Mouse (Mus musculus): ENCODE data around the gene Slc39a3. TPM values are rescaled to one million over a fixed set of nuclear protein-coding genes. Genes with fewer than 3 reads are reported as not detected.
"Not testable (repeated sequence)": the region's sequence is repeated elsewhere in the genome, so short reads cannot be mapped to it uniquely, and the experiment has no call there.

The Slc39a3 gene
- total RNA-seq, 2 experiments from 2014 or later, result 14.0 to 14.3 TPM

DNA sequence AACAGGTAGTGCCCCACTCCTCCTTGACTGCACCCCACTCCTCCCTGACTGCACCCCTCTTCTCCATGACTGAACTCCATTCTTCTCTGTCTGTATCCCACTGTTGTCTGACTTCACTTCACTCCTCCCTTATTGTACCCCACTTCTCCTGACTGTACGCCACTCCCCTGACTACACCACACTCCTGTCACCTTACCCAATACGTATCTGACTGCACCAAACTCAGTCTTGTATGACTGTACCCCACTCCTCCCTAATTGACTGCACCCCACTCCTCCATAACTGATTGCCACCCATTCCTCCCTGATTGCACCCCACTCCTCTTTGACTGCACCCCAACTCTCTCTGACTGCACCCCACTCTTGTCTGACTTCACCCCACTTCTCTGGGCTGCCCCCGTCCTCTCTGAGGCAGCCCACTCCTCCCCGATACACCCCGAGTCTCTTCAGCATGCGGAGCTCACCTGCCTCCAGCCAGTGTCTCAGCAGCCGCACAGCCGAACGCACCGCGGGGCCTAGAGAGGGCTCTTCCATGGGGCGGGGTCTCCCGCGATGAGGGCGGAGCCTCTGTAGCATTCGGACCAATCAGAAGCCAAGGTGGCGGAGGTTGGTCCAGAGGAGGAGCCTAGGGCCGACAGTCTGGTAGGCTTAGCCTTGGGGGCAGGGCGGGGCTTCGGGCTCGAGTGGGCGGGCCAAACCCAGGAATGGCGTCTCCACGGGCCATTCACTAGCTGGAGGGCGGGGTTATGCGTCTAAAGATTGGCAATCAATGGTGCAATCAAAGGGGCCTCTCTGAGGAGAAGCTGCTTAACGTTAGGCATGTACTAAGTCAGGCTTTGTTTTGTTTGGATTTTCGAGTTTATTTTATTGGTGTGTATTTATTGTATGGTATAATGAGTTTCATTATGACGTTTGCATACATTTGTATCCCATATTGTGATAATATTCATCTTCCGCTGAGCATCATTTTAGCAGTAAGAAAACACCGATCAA is 22.5 kb downstream of the Slc39a3 start, which contains the start of gene Gng7:
Gene Gng7 (minus strand): TSS at position 553 of the 992 bp plus-strand sequence.
- intact Hi-C loops (cut with DNase I), result loop anchor here (5.0 kb wide), 1 partner anchor 163 kb away; the partner anchor contains the start of gene Eef2
- DNase-seq (ENCODE audit: low spot score), result peak; percentile 75

DNA sequence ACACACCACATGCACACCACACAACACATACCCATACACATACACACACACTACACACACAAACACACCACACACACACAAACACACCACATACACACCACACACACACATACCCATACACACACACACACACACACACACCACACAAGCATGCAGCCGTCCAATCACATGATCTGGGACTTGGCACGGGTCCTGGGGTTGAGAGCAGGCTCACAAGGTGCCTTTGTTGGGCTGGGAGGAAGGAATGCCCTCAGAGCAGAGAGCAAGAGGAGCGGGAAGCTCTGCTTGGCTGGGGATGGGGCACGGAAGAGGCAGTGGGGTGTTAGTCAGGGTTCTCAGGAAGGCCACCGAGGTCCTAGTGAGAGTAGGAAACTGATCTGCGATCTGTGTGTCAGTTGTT is 26.4 kb downstream of the Slc39a3 start:
- intact Hi-C loops (cut with DNase I), result no loop called here
- DNase-seq (ENCODE audit: low spot score), result no peak

DNA sequence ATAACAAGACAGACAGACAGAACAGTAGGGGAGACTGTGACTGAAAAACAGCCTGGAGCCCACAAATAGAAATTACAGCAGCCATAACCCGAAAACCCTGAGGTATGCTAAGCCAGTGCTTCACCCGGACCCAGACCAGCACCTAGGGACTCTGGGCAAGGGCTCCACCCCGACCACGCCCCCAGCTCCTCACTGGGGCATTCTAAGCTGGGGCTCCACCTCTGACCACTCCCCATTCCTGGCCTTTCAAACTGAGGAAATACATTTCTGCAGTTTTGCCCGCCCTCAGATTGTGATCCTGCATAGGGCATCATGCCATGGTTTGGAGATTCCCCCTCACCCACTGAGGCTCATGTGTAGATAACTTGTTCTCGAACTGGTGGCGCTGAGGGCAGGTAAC is 30.0 kb downstream of the Slc39a3 start:
- no peak for DNase-seq (ENCODE audit: low spot score)
- intact Hi-C loops (cut with DNase I), result no loop called here

DNA sequence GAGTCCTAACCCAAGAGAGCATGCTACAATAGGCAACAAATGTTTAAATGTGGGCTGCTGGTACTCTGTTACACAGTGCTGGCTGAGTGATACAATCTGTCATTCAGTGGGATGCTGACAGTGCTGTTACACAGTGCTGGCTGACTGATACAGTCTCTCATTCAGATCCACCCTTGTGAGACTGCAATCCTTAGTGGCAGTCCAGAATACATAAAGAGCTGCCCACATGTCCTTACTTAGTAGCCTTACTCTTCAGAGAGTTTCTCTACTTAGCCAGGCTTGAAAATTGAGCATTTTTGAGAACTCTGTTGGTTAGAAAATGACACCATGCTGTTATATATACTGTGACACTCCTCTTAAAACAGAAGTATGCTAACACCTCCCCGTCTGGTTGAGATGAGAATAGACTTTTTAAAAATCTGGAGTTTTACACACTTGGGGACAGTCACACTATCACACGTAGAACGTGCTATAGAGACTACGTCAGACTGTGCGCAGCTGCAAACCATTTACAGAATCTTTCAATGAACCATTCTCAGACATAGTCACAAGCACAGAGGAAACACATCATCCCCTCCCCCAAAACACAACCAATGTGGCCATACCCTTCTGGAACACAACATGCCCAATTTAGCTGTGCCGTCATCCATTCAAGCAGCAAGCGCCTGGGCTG is 31.1 kb downstream of the Slc39a3 start:
- intact Hi-C loops (cut with DNase I), result no loop called here

DNA sequence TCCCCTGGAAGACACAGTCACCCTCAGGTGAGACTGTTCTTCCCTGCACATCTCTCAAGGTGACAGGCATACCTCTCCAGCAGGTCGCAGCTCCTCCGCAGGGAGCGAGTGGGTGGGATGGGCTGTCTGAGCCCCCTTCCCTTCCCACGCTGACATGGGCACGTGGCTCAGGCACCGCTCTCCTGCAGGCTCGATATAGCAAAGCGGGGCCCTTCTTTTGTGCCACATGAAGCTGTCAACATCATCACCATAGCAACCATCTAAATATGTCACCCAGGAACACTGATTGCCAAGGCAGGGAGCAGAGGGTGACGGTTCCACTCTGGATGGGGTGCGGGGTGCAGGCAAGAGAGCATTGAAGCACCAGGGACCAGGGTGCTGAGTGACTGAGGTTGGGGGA is 36.1 kb downstream of the Slc39a3 start:
- intact Hi-C loops (cut with DNase I), result no loop called here
- no peak for DNase-seq (ENCODE audit: low spot score)

More for the DNA sequence above, 31.1 kb downstream of the Slc39a3 start:
- DNase-seq (ENCODE audit: low spot score), result no peak

DNA sequence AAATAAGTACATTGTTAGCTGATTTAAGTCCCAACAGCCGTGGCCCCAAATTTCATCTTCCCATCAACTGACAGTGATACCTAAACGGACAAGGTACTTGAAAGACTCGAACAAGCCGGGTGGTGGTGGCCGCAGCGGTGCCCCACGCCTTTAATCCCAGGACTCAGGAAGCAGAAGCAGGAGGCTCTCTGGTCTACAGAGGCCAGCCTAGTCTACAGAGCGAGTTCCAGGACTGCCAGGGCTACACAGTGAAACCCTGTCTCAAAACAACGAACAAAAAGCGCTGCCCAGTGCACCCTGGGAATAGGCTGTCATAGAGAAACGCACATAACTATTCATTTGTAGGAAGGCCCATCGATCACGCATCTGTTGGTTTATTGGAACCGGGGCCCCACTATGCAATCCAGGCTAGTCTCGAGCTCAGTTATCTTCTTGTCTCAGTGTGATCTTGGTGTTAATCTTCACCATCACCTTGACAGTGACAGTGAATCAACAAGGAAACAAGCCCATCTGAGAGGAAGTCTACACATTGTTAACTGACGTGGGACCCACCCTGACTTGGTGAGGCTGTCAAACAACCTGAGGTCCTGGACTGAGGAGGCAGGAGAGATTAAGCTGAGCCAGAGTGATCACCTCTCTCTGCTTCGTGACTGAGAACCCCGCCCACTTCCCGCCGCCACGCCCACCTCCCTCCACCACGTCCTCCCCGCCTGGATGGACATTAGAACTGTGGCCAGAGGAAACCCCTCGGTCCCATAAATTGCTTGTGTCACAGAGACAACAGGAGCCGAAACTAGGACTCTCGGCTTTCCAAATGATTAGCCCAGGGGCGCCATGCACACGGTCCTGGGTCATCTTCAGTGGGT is 36.8 kb downstream of the Slc39a3 start:
- no peak for DNase-seq (ENCODE audit: low spot score)
- intact Hi-C loops (cut with DNase I), result no loop called here

DNA sequence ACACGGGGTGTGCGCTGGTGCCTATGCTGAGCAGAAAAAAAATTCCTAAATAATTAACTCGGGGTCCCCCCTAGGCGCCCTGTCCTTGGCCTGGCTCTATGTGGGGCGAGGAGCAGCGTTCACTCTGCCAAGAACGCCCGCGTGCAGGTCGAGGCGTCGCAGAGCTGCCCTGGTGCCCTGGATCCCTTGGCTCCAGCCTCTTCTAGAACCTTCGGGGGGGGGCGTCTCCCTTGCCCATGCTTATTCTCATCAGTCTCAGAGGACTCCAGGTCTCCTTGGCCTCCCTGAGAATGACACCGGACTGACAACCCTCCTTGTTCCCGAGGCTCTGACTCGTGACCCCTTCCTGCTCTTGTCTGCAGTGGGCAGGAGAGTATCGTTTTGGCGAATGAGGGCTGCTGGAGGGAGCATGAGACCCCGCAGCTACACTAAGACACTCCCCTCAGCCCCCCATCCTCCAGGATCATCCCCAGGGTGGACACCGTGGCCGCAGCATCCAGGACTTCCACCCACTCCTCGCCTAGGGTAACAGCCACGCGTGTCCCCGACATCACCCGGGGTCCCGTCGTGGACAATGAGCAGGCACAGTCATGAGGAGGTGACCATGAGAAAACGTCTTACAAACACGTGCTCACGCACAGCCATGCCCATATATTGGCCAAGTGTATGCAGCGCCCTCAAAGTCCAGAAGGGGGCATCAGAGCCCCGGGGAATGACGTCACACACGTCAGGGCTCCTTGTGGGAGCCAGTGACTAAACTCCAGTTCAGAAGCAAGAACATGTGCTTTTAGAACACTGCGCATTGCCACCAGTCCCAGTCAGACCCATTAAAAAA is 37.6 kb downstream of the Slc39a3 start:
- peak; percentile 59 for DNase-seq (ENCODE audit: low spot score)
- intact Hi-C loops (cut with DNase I), result loop anchor here (1.0 to 5.0 kb wide), 5 partner anchors 42 to 252 kb away; no protein-coding TSS in a partner anchor

DNA sequence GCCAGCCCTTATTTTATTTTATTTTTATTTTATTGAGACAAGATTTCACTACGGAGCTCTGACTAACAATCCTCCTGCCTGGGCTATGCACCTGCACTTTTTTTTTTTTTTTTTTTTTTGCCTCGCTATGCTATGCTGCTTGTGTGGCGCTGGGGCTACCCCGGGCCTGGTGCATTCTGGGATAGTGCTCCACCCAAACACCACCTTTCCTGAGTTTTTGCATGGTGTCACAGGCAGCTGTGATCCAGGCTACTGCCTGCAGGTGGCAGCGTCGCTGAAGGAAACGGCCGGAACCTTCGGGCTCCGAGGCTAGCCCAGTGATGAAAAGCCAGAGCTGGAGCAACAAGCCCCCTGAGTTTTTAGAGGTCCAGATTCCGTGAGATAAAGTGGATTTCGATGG is 38.4 kb downstream of the Slc39a3 start:
- no peak for DNase-seq (ENCODE audit: low spot score)
- intact Hi-C loops (cut with DNase I), result loop anchor here (1.0 to 5.0 kb wide), 5 partner anchors 43 to 251 kb away; no protein-coding TSS in a partner anchor

DNA sequence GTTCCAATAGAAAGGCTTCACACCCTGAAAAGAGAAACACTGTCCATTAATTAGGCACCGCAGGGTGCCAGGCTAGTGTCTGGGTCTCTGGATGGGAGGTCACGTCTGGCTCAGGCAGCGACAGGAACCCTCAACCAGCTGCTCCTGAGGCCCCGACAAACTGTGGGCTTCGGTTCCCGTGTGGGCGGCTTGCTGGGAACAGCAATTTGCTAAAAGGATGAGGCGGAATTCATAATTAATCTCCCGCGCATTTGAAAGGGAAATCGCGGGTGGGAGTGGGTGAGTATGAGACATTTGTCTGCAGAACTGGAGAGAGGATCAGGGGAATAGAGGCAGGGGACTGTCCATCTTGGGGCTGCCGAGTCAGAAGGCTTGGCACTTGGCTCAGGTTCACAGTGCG is 39.2 kb downstream of the Slc39a3 start:
- intact Hi-C loops (cut with DNase I), result loop anchor here (2.0 to 5.0 kb wide), 3 partner anchors 173 to 251 kb away; no protein-coding TSS in a partner anchor
- DNase-seq (ENCODE audit: low spot score), result no peak

DNA sequence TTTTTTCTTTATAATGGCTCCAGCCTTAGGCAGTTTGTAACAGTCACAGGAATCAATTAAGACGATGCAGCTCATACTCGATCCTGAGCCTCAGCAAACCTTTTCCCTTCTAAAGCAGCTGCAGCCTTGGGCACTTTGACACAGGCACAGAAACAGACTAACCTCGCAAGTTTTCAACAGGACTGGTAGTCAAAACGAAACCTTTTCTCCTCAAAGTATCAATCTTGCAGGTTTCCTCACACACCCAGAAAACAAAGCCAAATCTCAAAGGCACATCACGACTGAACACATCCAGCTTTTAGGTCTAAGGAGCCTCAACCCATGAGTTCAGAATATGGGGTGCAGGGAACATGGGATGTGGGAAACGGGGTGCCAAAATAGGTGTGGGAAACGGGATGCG is 39.9 kb downstream of the Slc39a3 start:
- no peak for DNase-seq (ENCODE audit: low spot score)
- intact Hi-C loops (cut with DNase I), result loop anchor here (5.0 kb wide), 2 partner anchors 180 to 250 kb away; no protein-coding TSS in a partner anchor

DNA sequence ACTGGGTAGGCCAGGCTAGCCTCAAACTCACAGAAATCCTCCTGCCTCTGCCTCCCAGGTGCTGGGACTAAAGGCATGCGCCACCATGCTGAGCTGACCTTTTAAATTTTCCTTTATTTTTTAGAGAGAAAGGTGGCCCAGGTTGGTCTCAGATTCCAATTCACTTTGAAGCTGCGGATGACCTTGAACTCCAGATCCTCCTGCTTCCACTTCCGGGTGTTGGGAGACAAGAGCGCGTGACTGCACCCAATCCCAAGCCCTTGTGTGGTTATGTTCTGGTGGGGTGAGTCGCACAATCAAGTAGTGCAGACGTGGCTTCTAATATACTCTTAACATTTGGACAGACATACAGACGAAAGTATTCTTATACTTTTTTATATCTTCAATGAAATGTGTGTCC is 40.7 kb downstream of the Slc39a3 start:
- intact Hi-C loops (cut with DNase I), result loop anchor here (5.0 kb wide), 2 partner anchors 179 to 249 kb away; no protein-coding TSS in a partner anchor
- no peak for DNase-seq (ENCODE audit: low spot score)

DNA sequence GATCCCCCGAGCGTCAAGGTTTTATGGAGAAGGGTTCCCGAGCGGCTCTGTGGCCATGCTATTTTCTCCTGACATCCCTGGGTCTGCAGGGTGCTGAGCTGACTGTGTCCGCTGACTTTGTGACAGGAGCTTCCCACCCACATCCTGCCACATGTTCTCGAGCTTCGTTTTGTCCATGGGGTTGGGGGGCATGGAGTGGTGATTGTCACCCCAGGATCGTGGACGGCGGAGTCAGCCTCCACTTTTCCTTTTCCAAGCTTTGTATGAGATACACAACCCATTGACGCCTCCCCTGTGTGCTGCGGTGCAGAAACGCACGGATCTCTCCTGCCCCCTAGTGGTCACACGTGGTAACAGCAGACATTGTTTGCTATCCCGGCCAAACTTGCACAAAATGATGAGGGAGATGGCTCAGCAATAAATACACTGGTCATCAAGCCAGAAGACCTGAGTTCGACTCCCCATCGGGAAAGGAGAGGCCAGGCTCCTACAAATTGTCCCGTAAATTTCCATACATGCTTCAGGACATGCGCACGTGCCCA is 42.1 kb downstream of the Slc39a3 start:
- DNase-seq (ENCODE audit: low spot score), result peak; percentile 48
- intact Hi-C loops (cut with DNase I), result loop anchor here (2.0 to 5.0 kb wide), 5 partner anchors 36 to 248 kb away; no protein-coding TSS in a partner anchor

DNA sequence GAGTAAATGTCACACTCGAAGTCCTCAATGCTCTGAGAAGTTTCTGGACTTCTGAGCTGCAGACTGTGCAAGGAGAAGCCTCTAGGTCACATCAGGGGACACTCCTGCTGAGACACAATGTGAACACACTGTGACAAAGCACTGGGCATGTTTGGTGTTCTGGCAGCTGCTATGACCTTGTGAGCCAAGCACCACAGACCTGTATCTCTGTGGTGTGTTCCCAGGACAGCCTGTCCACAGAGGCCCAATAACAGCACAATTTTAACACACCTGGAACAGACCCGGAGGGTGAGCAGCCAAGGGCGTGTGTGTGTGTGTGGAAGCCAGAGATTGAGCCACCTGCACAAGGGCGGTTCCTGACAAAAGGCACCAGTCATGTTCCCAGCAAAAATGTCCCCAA is 42.6 kb downstream of the Slc39a3 start:
- DNase-seq (ENCODE audit: low spot score), result no peak
- intact Hi-C loops (cut with DNase I), result loop anchor here (2.0 to 5.0 kb wide), 5 partner anchors 36 to 247 kb away; no protein-coding TSS in a partner anchor

DNA sequence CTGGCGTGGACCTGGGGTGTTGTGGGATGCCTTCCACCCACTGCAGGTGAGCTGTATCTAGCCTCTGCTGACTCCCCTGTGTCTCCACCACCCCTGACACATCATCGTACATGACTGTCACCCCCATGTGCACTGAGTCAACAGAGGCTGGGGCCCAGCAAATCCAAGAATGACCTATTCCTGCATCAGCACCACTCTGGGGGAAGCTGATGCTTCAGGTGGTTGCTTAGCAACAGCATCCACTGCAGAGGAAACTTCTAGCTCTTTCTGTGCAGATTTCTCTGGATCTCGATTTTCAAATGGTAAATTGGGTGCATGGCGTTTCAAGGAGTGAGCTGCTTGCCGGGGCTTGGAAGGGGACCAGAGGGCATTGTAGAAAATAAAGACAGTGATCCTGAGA is 44.0 kb downstream of the Slc39a3 start:
- DNase-seq (ENCODE audit: low spot score), result no peak
- intact Hi-C loops (cut with DNase I), result no loop called here

DNA sequence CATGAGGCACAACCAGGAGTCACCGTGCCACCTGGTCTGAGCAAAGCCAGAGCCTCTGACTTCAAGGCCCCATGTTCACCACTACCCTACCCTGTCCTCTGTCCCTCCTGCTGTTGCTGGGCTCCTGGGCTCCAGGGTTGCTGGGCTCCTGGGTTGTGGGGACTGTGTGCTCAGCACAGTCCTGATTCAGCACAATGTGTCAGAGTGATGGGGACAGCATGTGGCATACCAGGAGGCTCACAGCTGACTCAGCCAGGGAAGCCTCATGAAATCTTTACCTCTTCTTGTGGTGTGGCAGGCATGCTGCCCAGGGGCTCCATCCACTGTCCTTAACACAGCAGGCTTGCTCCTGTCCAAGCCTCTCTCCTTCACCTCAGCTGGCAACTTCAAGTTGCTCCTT is 45.3 kb downstream of the Slc39a3 start:
- no peak for DNase-seq (ENCODE audit: low spot score)
- intact Hi-C loops (cut with DNase I), result no loop called here

DNA sequence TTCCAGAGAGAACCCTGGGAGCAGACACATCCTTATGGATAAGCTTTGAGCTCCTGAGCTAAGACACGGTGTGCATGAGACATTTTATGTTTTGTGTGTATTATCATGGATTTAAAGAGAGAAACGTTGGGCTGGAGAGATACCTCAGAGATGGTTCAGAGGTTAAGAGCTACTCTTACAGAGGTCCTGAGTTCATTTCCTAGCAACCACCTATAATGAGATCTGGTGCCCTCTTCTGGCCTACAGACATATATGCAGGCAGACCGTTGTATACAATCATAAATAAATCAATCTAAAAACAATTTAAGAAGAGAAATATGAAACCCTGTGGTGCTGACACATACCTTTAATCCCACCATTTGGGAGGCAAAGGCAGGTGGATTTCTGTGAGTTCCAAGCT is 46.2 kb downstream of the Slc39a3 start:
- intact Hi-C loops (cut with DNase I), result no loop called here
- no peak for DNase-seq (ENCODE audit: low spot score)

DNA sequence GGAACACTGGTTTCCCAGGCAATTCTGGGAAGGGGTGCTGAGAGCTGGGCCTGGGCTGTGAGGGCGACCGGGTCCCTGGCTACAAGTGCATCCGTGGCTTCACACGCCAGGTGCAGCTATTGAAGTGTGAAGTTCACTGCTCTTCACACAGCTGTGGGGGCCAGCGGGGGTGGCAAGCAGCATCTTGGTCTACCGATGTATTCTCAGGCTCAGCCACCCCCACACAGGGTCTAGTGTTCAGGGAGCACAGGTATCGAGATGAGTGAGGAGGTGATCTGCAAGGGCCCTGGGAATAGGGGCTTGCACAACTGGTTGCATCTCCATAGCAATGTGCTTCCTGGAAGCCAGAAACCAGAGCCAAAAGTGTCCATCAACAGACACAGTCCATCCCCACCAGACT is 46.8 kb downstream of the Slc39a3 start:
- DNase-seq (ENCODE audit: low spot score), result no peak
- intact Hi-C loops (cut with DNase I), result no loop called here

DNA sequence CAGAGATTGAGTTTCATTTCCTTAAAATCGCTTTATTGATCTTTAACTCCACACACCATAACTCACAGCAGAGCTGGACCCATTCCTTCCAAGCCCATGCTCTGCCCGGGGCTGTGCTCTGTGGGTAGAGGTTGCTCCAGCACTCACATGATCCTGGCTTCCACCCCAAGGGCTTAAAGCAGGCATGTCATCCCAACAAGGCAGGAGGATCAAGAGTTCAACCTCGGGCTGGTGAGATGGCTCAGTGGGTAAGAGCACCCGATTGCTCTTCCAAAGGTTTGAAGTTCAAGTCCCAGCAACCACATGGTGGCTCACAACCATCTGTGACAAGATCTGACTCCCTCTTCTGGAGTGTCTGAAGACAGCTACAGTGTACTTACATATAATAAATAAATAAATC is 47.4 kb downstream of the Slc39a3 start:
- DNase-seq (ENCODE audit: low spot score); intact Hi-C loops (cut with DNase I): not testable (repeated sequence)

Measured in heart, postnatal 25 days (tissue).